Mouse (Mus musculus) cerebellum, adult (tissue): ENCODE results near the gene Atg5.

Experiments used
- ATAC-seq: cut with Nextera tagmentation; 2 replicates; pipeline ENCODE4 v1.9.2; 2017; ENCODE audit warnings: mild to moderate bottlenecking, moderate library complexity, mixed read lengths; ENCODE audit not compliant: insufficient number of reproducible peaks, low FRiP score, low TSS enrichment

Gene Atg5

GRCm38 (mm10) chr10:44381397-44381796 lies 113.2 kb downstream of the Atg5 start:
- ATAC-seq, result peak; percentile 90

GRCm38 (mm10) chr10:44381948-44382347 lies 113.8 kb downstream of the Atg5 start:
- ATAC-seq, result 0 out of 2 replicates have a peak, but pooled peaks have one; percentile 1

DNA sequence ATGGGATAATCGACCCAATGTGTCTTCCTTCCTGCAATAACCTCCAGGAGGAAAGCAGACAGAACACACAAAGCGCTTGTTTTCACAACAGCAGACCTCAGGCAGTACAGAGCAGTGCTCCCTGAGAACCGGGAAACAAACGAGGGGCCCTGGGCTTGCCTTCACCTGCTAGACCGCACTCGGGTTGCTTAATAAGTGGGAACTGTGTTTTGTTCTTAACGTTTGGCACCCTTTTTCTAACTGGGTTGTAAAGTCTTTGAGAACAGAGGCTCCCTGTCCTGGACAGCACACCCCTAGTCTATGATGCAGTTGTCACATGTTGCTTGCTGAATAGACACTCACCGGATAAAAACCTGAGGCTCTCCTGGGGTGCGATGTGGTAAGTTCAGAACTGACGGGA lies 115.1 kb downstream of the Atg5 start:
- no peak for ATAC-seq

GRCm38 (mm10) chr10:44385227-44385626 lies 117.1 kb downstream of the Atg5 start:
- no peak for ATAC-seq

DNA sequence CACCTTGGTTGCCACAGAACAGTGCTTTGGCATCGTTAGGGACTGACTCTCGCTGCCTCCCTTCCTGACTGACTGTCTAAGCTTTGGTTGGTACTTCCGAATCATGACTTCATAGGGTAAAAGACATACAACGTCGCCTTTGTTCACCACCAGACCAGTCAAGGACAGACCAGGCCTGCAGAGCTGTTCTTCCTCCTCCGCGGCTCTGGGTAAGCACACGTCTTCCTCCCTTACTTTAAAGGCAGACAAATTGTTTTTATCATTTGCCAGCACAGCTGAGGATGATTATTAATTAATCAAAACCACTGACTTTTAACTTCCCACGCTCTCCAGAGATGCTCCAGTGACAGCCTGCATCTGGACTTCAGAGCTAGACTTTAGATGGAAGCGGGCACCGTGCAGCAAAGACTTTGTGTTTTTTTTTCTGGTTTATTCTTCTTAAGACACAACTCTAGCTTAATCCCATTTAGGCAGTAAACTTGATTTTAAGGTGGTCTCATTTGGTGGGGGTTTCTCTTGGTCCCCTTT lies 120.6 kb downstream of the Atg5 start:
- ATAC-seq, result no peak

DNA sequence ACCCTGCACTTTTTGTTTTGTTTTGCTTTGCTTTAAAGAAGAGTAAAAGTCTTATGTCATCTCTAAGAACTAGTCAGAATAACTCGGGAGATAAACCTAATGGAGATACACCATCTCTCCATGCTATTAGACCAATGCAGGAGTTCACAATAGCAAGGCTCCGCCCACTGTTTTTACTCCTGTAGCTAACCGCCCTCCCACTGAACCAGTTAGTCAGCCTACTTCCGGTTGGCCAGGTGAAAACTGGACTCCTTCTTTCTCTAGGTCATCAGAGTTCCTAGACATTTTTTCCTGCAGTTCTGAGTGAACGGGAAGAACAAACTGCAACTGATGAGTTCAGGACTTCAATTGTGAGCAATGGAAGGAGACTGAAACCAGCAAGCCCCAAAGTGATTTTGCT lies 122.1 kb downstream of the Atg5 start:
- no peak for ATAC-seq

DNA sequence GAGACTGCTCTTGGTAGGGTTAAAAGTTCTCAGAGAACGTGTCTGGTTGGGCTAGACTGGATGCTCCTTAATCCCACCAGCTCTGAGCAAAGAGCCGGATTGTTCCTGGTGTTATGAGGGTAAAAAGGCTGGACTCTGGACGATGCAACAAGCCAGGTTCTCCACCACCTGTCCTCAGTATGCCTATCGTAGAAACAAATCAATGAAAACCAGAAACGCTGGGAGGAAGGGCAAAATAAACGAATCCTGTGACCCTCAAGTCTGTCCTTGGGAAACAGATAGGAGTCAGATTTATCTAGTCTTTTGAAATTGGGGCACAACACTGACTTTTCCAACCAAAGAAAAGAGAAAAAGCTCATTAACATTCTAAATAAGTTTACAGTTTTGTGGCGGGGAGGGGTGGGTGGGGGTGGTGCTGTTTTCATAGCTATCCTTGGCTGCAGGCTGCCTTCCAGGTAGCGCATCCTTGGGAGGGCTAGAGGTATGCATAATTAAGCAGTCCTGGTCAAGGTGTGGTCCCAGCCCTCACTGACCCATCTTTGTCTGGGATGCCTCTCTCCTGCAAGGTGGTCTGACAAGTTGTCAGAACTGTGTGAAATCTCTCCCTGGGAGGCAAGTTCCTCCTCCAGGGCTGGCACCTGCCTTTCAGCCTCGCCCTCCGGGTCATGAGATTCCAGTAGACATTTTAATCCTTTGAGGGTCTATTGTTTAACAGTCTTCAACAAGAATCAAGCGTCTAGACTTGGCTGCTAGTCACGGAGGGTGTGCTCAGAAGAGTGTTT lies 123.5 kb downstream of the Atg5 start:
- no peak for ATAC-seq

DNA sequence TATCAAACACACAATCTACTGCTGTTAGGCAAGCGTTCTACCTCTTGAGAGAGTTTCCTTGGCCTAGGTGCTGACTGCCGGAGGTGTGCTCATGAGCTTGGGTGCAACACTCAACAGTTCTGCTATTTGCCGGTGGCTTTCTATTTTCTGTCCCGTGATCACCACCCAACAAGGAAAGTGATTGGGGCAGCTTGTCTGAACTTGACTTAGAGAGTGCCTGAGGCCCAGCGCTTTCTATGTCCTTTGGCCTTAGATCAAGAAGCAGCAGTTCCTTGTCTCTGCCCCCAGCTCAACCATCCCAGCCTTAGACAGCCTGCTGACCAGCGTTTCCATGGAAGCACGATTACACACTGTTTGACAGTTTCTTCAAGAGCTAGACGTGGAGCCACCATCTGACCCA lies 124.7 kb downstream of the Atg5 start:
- ATAC-seq, result no peak

DNA sequence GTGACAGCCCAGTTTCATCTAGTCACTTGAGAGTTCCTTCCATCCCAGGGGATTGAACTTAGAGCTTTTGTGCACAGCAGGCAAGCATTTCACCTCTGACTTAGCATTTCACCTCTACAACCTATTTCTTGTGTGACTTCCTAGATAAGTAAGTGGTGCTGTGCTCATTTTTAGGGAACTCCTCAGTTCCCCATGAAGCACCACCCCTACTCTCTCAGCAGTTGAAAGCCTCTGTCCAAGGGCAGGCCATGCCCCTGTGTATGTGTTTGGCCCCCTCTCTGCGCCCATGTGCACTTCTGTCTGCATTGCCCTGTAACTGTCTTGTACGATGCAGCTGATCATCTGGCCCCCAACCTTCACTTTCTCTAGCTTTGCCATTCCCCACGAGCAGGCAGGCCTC lies 132.0 kb downstream of the Atg5 start:
- no peak for ATAC-seq

DNA sequence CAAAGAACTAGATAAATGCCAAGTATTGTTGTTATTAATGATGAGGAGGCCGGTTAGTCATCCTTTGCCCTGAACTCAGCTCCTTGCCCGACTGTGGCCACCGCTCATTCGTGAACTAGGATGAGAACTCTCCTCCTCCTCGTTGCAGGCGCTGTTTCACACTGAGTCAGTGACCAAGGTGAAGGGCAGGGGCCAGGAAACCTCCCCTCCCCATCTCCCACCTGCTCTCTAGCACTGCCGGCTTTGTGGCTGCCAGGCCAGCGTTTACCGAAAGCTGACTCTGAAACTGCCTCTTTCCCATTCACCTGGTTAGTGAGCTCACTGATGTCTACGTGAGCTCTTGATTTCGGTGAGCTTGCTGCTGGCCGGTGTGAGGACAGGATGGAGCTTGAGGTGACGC lies 132.4 kb downstream of the Atg5 start:
- no peak for ATAC-seq

DNA sequence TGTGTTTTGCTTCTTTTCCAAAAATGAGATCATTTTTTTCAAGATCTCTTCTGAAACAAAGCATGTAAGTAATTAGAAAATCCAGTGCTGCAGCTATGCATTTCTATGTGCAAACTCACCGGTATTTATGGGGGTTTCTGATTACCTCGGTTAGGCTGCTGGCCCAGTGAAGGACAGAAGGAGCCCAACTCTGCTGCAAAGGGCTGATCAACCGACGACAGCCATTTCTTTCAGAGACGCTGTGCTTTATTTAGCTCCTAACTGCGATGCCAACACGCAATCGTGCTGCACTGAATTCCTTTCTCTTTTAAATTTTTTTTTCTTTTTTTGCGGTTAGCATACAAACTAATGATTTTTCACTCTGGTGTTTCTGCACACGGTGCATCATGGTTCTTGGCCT lies 133.4 kb downstream of the Atg5 start:
- no peak for ATAC-seq

- no peak for ATAC-seq
Observed at GRCm38 (mm10) chr10:44403415-44403814, 135.3 kb downstream of the Atg5 start.

DNA sequence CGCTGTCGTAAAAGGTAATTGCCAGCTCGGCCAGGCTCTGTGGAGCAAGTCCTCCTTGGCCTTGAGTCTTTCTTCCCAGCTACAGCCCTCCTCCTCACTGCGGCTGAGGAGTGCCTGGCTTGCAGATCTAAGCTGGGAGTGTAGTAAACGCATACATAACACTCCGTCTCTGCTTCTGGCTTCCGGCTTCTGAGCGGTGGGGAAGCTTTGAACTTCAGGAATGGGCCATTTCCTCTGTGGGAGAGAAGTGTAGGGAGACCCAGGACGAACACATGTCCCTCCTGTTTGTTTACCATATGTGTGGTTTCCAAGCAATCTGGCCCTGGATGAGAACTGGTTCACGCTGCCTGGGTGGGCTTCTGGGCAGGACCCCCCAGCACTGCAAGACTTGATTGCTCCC lies 140.9 kb downstream of the Atg5 start:
- ATAC-seq, result no peak

- ATAC-seq, result no peak
Observed at GRCm38 (mm10) chr10:44409958-44410357, 141.8 kb downstream of the Atg5 start.
